Comparison of ENCODE assay signal across 8 mouse cellular contexts in genomic region chr10:81289278-81289677, GRCm38 (mm10). TPM values are rescaled to one million over a fixed set of nuclear protein-coding genes. Genes with fewer than 3 reads are reported as not detected.
DNase-seq lines count a peak whose midpoint lies in the region; ATAC-seq and TF ChIP-seq lines count a peak whose summit lies in the region.

No protein-coding gene starts in this region.

- H3K4me1 ChIP-seq in ES-E14 (ENCODE audit: control insufficient read depth in 2 of 2, insufficient read depth in 2 of 2, low read length in 2 of 2, poor library complexity in 1 of 2), result peaks cover 4 to 30% of the 10 kb centered on the region in 2 experiments
- H3K4me1 ChIP-seq in heart, embryonic 14.5 days (ENCODE audit: control insufficient read depth in 2 of 2, insufficient read depth in 2 of 2, low read length in 2 of 2), result peaks cover 12 to 15% of the 10 kb centered on the region in 2 experiments
- peaks cover 21% of the 10 kb centered on the region for H3K4me1 ChIP-seq in limb, embryonic 11.5 days (ENCODE audit: control insufficient read depth, insufficient read depth, low read length)

- H3K4me2 ChIP-seq in heart, embryonic 14.5 days (ENCODE audit: low read length), result no peak overlapping the region
- no peak overlapping the region for H3K4me2 ChIP-seq in limb, embryonic 11.5 days (ENCODE audit: low read depth, severe bottlenecking)

- no peak overlapping the region for H3K27ac ChIP-seq in layer of hippocampus, adult 2 months
- no peak overlapping the region for H3K27ac ChIP-seq in ES-E14 (ENCODE audit: insufficient read depth, low read depth, low read length, poor library complexity, severe bottlenecking)
- no peak overlapping the region for H3K27ac ChIP-seq in heart, embryonic 14.5 days (replicated peaks in 1 of 2; ENCODE audit: control insufficient read depth in 1 of 2, insufficient read depth in 1 of 2, low read depth in 2 of 2, low read length in 2 of 2)
- no peak overlapping the region for H3K27ac ChIP-seq in limb, embryonic 11.5 days (replicated peaks; ENCODE audit: low read depth, low read length)

- H3K9me3 ChIP-seq in ES-E14 (ENCODE audit: control insufficient read depth, insufficient read depth, low read depth, low read length), result no peaks in the 10 kb centered on the region
- no peaks in the 10 kb centered on the region for H3K9me3 ChIP-seq in heart, embryonic 14.5 days (ENCODE audit: control insufficient read depth, low read length)
- no peaks in the 10 kb centered on the region for H3K9me3 ChIP-seq in limb, embryonic 11.5 days (ENCODE audit: control insufficient read depth, low read length)

- no peaks in the 10 kb centered on the region for H3K36me3 ChIP-seq in ES-E14 (ENCODE audit: control insufficient read depth, insufficient read depth, low read length, poor library complexity, severe bottlenecking)
- H3K36me3 ChIP-seq in heart, embryonic 14.5 days (ENCODE audit: control insufficient read depth, insufficient read depth, low read length), result no peaks in the 10 kb centered on the region
- H3K36me3 ChIP-seq in limb, embryonic 11.5 days (ENCODE audit: control insufficient read depth, insufficient read depth, low read length), result no peaks in the 10 kb centered on the region

- WGBS in heart, embryonic 14.5 days, result 2% methylated on average over 7 of the region's 7 CpGs
- 5% methylated on average over 7 of the region's 7 CpGs for WGBS in limb, embryonic 11.5 days

- TF ChIP-seq CTCF in layer of hippocampus, adult 2 months (conservative IDR thresholded peaks at IDR 0.05), result peak; percentile 93

- in situ Hi-C loops in ES-E14 (cut with MboI; ENCODE audit: low sequenced_read_pairs in 2 of 2, unreplicated experiment in 2 of 2), result no loop called here

- ATAC-seq in heart, embryonic 14.5 days (ENCODE audit: insufficient number of reproducible peaks, insufficient read depth, low FRiP score, low read depth), result 0 out of 2 replicates have a peak, but pooled peaks have one; percentile 5
- ATAC-seq in limb, embryonic 11.5 days (ENCODE audit: insufficient number of reproducible peaks, low FRiP score, low TSS enrichment, low read depth), result no peak
- ATAC-seq in erythroid progenitor cell, adult 5-6 weeks (replicated peaks; ENCODE audit: low FRiP score, poor library complexity, severe bottlenecking), result no peak

- no peak overlapping the region for H3K4me3 ChIP-seq in layer of hippocampus, adult 2 months
- H3K4me3 ChIP-seq in ES-E14 (ENCODE audit: insufficient read depth in 1 of 2, low read depth in 1 of 2, low read length in 2 of 2, poor library complexity in 1 of 2, severe bottlenecking in 1 of 2), result no peak overlapping the region
- no peak overlapping the region for H3K4me3 ChIP-seq in heart, embryonic 14.5 days (ENCODE audit: control insufficient read depth in 1 of 2, insufficient read depth in 1 of 2, low read depth in 1 of 2, low read length in 2 of 2)
- no peak overlapping the region for H3K4me3 ChIP-seq in limb, embryonic 11.5 days (ENCODE audit: low read depth, low read length)

- H3K27me3 ChIP-seq in heart, embryonic 14.5 days (ENCODE audit: control insufficient read depth, insufficient read depth, low read length), result peaks cover 49% of the 10 kb centered on the region
- H3K27me3 ChIP-seq in limb, embryonic 11.5 days (ENCODE audit: control insufficient read depth, insufficient read depth, low read length), result peaks cover 33% of the 10 kb centered on the region

- no peak overlapping the region for H3K9ac ChIP-seq in ES-E14 (ENCODE audit: insufficient read depth, low read depth, low read length, poor library complexity, severe bottlenecking)
- no peak overlapping the region for H3K9ac ChIP-seq in heart, embryonic 14.5 days (ENCODE audit: low read length)
- no peak overlapping the region for H3K9ac ChIP-seq in limb, embryonic 11.5 days (ENCODE audit: low read length)

- peak; percentile 70 to 71 for DNase-seq in layer of hippocampus, adult 2 months (ENCODE audit: low spot score in 2 of 2)
- DNase-seq in layer of hippocampus, adult 9-10 months (ENCODE audit: low spot score), result no peak
- peak; percentile 78 for DNase-seq in ES-E14 (ENCODE audit: low read depth, low spot score)
- peak; percentile 66 for DNase-seq in c-Kit-positive CD71-positive TER-119-positive erythroid progenitor cells, embryonic 14.5 days (ENCODE audit: low spot score)
- DNase-seq in limb, embryonic 11.5 days (ENCODE audit: low spot score), result peak; percentile 79
- DNase-seq in retina, postnatal 1 day, result peak; percentile 86

TF ChIP-seq in ES-E14, 5 proteins besides CTCF, POLR2A, EP300 and RAD21:
- no peak for TF ChIP-seq MAFK (IDR thresholded peaks at IDR 0.05; ENCODE audit: insufficient read depth, low read depth, low read length)
- TF ChIP-seq ZNF384 (IDR thresholded peaks at IDR 0.05; ENCODE audit: low read depth, low read length), result no peak
- TF ChIP-seq ZC3H11A (IDR thresholded peaks at IDR 0.05; ENCODE audit: borderline replicate concordance, low read depth, low read length), result peak; percentile 18; the same call in 1 of the 2 replicates
- TF ChIP-seq HCFC1 (IDR thresholded peaks at IDR 0.05; ENCODE audit: borderline replicate concordance, insufficient read depth, low read length), result no peak
- TF ChIP-seq CHD2 (IDR thresholded peaks at IDR 0.05; ENCODE audit: low read depth, low read length), result no peak
TF ChIP-seq in ES-E14: peak in this region for 1.

RNA-seq across cellular contexts. Expression of gene Tjp3, which starts 2.1 kb away (rescaled TPM):
- total RNA-seq in layer of hippocampus, adult 2 months (2021), result under 1 TPM; 0.54 to 0.91 TPM
- 5.2 and 15.2 TPM in 2 replicates for total RNA-seq in ES-E14 (2012; rRNA removed)
- polyA plus RNA-seq in heart, embryonic 14.5 days (2014; fragmentation: Nextera tagmentation; extraction: Ambion mirVana), result 1.8 and 2.2 TPM in 2 replicates
- 2.0 TPM in 2 replicates for polyA plus RNA-seq in limb, embryonic 11.5 days (2014; fragmentation: Nextera tagmentation; extraction: Ambion mirVana)
- 3.2 TPM in 1 of 2 replicates, not detected in the other for total RNA-seq in erythroid progenitor cell, adult 5-6 weeks (2015; ENCODE audit: low replicate concordance)
- total RNA-seq in erythroid progenitor cell, adult 5-6 weeks (2017; ENCODE audit: low replicate concordance), result 0.23 TPM in 1 of 2 replicates, not detected in the other

RNA-seq across cellular contexts. Expression of gene Pip5k1c, which starts 3.5 kb away (rescaled TPM):
- 100 to 1,000 TPM; 308 to 314 TPM for total RNA-seq in layer of hippocampus, adult 2 months (2021)
- total RNA-seq in ES-E14 (2012; rRNA removed), result 27.3 and 34.6 TPM in 2 replicates
- 31.4 and 33.7 TPM in 2 replicates for polyA plus RNA-seq in heart, embryonic 14.5 days (2014; fragmentation: Nextera tagmentation; extraction: Ambion mirVana)
- 49.0 and 60.6 TPM in 2 replicates for polyA plus RNA-seq in limb, embryonic 11.5 days (2014; fragmentation: Nextera tagmentation; extraction: Ambion mirVana)
- 13.0 and 15.1 TPM in 2 replicates for total RNA-seq in erythroid progenitor cell, adult 5-6 weeks (2015; ENCODE audit: low replicate concordance)
- 9.9 and 14.7 TPM in 2 replicates for total RNA-seq in erythroid progenitor cell, adult 5-6 weeks (2017; ENCODE audit: low replicate concordance)

RNA-seq across cellular contexts. Expression of gene Apba3, which starts 22.5 kb away (rescaled TPM):
- 10 to 100 TPM; 32.6 to 37.3 TPM for total RNA-seq in layer of hippocampus, adult 2 months (2021)
- 72.3 and 90.2 TPM in 2 replicates for total RNA-seq in ES-E14 (2012; rRNA removed)
- polyA plus RNA-seq in heart, embryonic 14.5 days (2014; fragmentation: Nextera tagmentation; extraction: Ambion mirVana), result 38.8 and 39.8 TPM in 2 replicates
- 45.3 and 46.3 TPM in 2 replicates for polyA plus RNA-seq in limb, embryonic 11.5 days (2014; fragmentation: Nextera tagmentation; extraction: Ambion mirVana)
- total RNA-seq in erythroid progenitor cell, adult 5-6 weeks (2015; ENCODE audit: low replicate concordance), result not detected in 2 replicates
- total RNA-seq in erythroid progenitor cell, adult 5-6 weeks (2017; ENCODE audit: low replicate concordance), result 14.0 TPM in 1 of 2 replicates, not detected in the other

RNA-seq across cellular contexts. Expression of gene Mrpl54, which starts 22.5 kb away (rescaled TPM):
- 10 to 100 TPM; 37.4 to 42.0 TPM for total RNA-seq in layer of hippocampus, adult 2 months (2021)
- 114 and 138 TPM in 2 replicates for total RNA-seq in ES-E14 (2012; rRNA removed)
- polyA plus RNA-seq in heart, embryonic 14.5 days (2014; fragmentation: Nextera tagmentation; extraction: Ambion mirVana), result 274 and 298 TPM in 2 replicates
- 198 and 217 TPM in 2 replicates for polyA plus RNA-seq in limb, embryonic 11.5 days (2014; fragmentation: Nextera tagmentation; extraction: Ambion mirVana)
- total RNA-seq in erythroid progenitor cell, adult 5-6 weeks (2015; ENCODE audit: low replicate concordance), result 35.2 and 37.5 TPM in 2 replicates
- total RNA-seq in erythroid progenitor cell, adult 5-6 weeks (2017; ENCODE audit: low replicate concordance), result 20.0 and 23.0 TPM in 2 replicates

RNA-seq across cellular contexts. Expression of gene Cactin, which starts 31.6 kb away (rescaled TPM):
- total RNA-seq in layer of hippocampus, adult 2 months (2021), result 10 to 100 TPM; 27.6 to 30.7 TPM
- total RNA-seq in ES-E14 (2012; rRNA removed), result 53.1 and 54.9 TPM in 2 replicates
- polyA plus RNA-seq in heart, embryonic 14.5 days (2014; fragmentation: Nextera tagmentation; extraction: Ambion mirVana), result 16.6 and 16.9 TPM in 2 replicates
- polyA plus RNA-seq in limb, embryonic 11.5 days (2014; fragmentation: Nextera tagmentation; extraction: Ambion mirVana), result 35.9 and 40.0 TPM in 2 replicates
- 8.3 and 10.5 TPM in 2 replicates for total RNA-seq in erythroid progenitor cell, adult 5-6 weeks (2015; ENCODE audit: low replicate concordance)
- total RNA-seq in erythroid progenitor cell, adult 5-6 weeks (2017; ENCODE audit: low replicate concordance), result 24.7 and 47.1 TPM in 2 replicates
